Mouse (Mus musculus): ENCODE measurements around the gene 4930522L14Rik.
"Not testable (repeated sequence)": the region's sequence is repeated elsewhere in the genome, so short reads cannot be mapped to it uniquely, and the experiment has no call there.

4930522L14Rik gene

GRCm38 (mm10) chr5:109751391-109752071 is at the start of gene 4930522L14Rik:
TSS of gene 4930522L14Rik (minus strand) at chr5:109751886.
- peak; percentile 57 to 74 for DNase-seq

- DNase-seq, result not testable (repeated sequence)
Measured at GRCm38 (mm10) chr5:109801466-109801865, 49.8 kb upstream of the 4930522L14Rik start.

DNA sequence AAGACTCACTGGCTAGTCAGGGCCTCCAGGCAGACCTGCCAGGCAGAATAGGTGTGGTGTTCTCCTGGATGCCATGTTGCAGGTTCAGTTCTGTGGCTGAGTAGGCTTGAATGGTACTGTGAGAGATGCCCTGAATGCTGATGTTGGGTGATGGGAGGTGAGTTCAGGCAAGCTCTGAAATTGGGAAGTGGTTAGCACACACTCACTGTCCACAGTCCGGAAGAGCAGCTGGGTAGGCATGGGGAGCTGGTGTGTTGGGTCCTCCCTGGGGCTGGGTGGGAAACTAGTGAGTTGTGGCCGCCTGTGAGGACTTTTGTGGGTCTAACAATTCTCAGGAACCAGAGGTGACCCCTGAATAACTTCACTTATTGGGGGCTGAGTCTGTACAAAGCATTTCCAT is 48.3 kb upstream of the 4930522L14Rik start:
- not testable (repeated sequence) for DNase-seq

DNA sequence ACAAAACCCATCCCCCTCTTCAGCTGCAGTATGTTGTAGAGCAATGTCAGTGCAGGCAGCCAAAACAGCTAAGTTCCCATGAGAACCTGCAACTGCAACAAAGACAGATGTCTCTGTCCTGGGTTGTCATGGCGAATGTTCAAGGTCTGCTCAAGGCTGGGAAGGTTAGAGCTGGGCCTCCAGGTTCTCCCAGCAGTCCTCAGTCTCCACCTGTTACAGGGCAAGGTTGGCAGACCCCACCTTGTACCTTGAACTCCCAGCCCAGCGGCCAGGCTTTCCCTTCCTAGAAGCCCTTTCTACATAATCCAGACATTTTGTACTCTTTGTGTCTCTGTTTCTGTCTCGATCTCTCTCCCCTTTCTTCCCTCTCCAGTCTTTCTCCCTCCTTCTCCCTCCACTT is 45.3 kb upstream of the 4930522L14Rik start:
- DNase-seq, result not testable (repeated sequence)

DNA sequence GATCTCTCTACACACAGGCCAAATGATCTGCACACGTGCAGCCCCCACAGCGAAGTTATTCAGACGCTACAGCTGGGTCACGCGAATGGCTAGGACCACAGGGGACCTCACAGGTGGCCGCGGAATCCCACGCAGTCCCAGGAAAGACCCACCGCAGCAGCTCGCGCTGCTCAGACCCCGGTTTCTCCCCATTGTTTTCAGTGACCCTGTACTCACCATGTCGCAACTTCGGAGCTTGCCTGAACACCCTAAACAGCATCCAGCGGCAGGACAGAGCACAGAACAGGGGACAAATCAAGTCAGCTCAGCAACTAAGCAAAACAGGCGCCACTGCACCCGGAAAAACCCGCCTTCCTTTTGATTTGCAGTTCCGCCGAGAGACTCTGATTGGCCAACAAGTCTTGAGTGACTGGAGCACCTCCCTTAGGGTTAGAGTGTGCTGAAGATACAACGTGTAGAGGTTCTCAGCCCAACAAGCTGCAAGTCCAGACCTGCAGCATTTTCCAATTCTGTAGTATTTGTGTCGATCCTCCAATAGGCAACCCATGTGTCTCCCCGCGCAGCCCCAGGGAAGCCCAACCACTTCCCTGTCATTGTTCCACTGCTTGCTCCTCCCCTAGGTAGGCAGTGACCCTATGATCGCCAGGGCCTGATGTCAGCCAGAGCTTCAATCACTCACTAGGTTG is 44.4 kb upstream of the 4930522L14Rik start:
- DNase-seq, result peak; percentile 47 to 64

DNA sequence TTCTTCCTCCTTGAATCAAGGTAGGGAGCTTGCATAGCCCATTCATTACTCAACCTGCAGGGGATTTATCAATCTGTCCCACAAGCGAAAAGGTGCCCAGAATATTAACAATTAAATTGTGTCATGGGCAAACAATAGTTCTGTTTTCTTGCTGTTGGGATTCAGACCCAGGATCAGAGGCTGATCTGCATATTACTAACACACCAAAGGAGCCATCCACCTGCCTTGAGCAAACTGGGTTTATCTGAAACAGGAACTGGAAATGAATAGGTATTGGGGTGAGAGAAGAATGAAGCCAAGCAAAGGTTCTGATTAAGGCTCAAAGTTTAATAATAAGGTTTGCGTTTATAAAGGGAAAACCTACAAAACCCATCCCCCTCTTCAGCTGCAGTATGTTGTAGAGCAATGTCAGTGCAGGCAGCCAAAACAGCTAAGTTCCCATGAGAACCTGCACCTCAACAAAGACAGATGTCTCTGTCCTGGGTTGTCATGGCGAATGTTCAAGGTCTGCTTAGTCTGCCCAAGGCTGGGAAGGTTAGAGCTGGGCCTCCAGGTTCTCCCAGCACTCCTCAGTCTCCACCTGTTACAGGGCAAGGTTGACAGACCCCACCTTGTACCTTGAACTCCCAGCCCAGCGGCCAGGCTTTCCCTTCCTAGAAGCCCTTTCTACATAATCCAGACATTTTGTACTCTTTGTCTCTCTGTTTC is 541 bp upstream of the 4930522L14Rik start:
- DNase-seq, result not testable (repeated sequence)

GRCm38 (mm10) chr5:109745081-109745480 is 6.6 kb downstream of the 4930522L14Rik start:
- DNase-seq, result not testable (repeated sequence)

GRCm38 (mm10) chr5:109717341-109717740 is 34.3 kb downstream of the 4930522L14Rik start:
- DNase-seq, result not testable (repeated sequence)

DNA sequence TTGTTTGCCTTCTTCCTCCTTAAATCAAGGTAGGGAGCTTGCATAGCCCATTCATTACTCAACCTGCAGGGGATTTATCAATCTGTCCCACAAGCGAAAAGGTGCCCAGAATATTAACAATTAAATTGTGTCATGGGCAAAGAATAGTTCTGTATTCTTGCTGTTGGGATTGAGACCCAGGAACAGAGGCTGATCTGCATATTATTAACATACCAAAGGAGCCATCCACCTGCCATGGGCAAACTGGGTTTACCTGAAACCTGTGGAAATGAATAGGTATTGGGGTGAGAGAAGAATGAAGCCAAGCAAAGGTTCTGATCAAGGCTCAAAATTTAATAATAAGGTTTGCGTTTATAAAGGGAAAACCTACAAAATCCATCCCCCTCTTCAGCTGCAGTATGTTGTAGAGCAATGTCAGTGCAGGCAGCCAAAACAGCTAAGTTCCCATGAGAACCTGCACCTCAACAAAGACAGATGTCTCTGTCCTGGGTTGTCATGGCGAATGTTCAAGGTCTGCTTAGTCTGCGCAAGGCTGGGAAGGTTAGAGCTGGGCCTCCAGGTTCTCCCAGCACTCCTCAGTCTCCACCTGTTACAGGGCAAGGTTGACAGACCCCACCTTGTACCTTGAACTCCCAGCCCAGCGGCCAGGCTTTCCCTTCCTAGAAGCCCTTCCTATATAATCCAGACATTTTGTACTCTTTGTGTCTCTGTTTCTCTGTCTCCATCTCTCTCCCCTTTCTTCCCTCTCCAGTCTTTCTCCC is 60.3 kb downstream of the 4930522L14Rik start:
- not testable (repeated sequence) for DNase-seq

DNA sequence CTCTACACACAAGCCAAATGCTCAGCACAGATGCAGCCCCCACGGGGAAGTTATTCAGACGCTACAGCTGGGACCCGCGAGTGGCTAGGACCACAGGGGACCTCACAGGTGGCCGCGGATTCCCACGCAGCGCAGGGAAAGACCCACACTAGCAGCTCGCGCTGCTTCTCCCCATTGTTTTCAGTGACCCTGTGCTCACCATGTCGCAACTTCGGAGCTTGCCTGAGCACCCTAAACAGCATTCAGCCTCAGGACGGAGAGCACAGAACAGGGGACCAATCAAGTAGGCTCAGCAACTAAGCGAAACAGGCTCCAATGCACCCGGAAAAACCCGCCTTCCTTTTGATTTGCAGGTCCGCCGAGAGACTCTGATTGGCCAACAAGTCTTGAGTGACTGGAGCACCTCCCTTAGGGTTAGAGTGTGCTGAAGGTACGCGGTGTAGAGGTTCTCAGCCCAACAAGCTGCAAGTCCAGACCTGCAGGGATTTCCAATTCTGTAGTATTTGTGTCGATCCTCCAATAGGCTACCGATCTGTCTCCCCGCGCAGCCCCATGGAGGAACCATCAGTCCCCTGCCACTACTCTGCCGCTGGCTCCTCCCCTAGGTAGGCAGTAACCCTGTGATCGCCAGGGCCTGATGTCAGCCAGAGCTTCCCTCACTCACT is 61.0 kb downstream of the 4930522L14Rik start, which contains the start of gene 5430403G16Rik:
5430403G16Rik (minus strand) TSS at position 505 of the 665 bp plus-strand sequence.
- DNase-seq, result peak; percentile 67 to 83
